Mouse (Mus musculus): ENCODE results near the gene Thumpd1. TPM values are rescaled to one million over a fixed set of nuclear protein-coding genes. Genes with fewer than 3 reads are reported as not detected.
A peak's percentile ranks its signal among the peaks of the same experiment; 100 is the strongest.

Thumpd1 gene
- 86.8 and 90.6 TPM in 2 replicates for polyA plus RNA-seq (2014; fragmentation: Nextera tagmentation; extraction: Ambion mirVana)

DNA sequence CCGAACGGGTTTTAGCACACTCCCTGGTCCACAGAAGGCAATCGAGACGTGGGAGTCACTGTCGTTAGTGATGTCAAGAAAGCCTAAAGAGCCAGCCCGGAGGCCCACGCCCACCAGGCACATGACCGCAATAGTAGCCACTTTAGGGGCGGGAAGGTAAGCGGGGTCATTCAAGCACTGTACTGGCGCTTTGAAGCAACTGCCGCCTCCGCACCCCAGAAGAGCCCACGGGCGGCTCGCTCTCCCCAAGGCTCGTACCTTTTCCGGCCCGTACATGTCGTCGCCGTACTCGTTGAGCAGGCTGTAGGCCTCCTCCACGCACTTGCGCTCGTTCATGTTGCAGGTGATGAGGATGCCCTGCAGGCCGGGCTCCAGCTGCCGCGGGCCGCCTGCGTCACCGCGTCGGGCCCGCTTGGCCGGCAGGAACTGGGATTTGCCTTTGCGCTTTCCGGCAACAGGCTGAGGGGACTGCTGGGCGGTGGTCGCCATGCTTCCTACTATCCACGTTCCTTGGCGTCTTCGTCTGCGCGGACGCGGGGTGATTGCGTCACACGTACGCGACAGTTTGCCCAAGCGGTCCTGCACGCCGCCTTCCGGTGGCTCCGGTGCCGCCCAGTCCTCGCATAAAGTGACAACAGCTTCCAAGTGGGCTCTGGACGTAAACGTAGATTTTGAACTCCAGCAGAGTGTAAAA, at the start of gene Thumpd1:
Gene Thumpd1 (minus strand): TSS at position 546 of the 694 bp plus-strand sequence.
- Histone ChIP-seq H3K27ac (ENCODE audit: low read depth) (peak within 1 kb of the TSS; percentile 73), H3K4me2 (peak within 1 kb of the TSS; percentile 66), H3K36me3 (ENCODE audit: insufficient read depth) (peaks cover 36% of the 10 kb centered on the region), H3K4me3 (ENCODE audit: low read depth, low read length) (peak within 1 kb of the TSS; percentile 89), H3K9me3 (ENCODE audit: low read depth, low read length) (no peaks in the 10 kb centered on the region), H3K27me3 (ENCODE audit: insufficient read depth, low read length) (no peaks in the 10 kb centered on the region), H3K9ac (peak within 1 kb of the TSS; percentile 87), H3K4me1 (ENCODE audit: insufficient read depth) (no peaks in the 10 kb centered on the region)
- under 1% methylated on average over 60 of the region's 60 CpGs for WGBS
- DNase-seq: peak; percentile 98
- TF ChIP-seq CTCF (IDR thresholded peaks at IDR 0.05; ENCODE audit: low read depth): peak; percentile 80
- peak; percentile 97 for ATAC-seq (ENCODE audit: insufficient read depth)

DNA sequence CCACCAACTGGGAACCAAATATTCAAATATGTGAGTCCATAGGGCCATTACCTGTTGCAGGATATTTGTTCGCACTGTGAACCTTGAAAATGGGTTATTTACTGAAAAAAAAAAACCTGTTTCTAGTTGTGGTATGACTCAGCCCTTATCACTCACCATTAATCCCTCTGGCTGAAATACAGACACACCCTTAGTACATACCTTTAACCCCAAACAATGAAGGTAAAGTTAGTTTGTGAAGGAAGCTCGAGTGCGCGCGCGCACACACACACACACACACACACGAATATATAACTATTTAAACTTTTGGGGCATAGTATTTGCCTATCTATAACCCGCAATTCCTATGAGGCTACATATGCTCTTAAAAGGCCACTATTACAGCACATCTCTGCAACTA, 49.3 kb upstream of the Thumpd1 start:
- WGBS: 87% methylated on average over 8 of the region's 8 CpGs
- no peaks in the 10 kb centered on the region for H3K4me1 ChIP-seq (ENCODE audit: insufficient read depth)
- no peak overlapping the region for H3K9ac ChIP-seq
- H3K9me3 ChIP-seq (ENCODE audit: low read depth, low read length): no peaks in the 10 kb centered on the region
- TF ChIP-seq CTCF (IDR thresholded peaks at IDR 0.05; ENCODE audit: low read depth): no peak
- DNase-seq (no peak), ATAC-seq (ENCODE audit: insufficient read depth) (no peak)
- no peaks in the 10 kb centered on the region for H3K27me3 ChIP-seq (ENCODE audit: insufficient read depth, low read length)
- H3K36me3 ChIP-seq (ENCODE audit: insufficient read depth): no peaks in the 10 kb centered on the region
- no peak overlapping the region for H3K4me2 ChIP-seq
- H3K4me3 ChIP-seq (ENCODE audit: low read depth, low read length): no peak overlapping the region
- H3K27ac ChIP-seq (ENCODE audit: low read depth): no peak overlapping the region

DNA sequence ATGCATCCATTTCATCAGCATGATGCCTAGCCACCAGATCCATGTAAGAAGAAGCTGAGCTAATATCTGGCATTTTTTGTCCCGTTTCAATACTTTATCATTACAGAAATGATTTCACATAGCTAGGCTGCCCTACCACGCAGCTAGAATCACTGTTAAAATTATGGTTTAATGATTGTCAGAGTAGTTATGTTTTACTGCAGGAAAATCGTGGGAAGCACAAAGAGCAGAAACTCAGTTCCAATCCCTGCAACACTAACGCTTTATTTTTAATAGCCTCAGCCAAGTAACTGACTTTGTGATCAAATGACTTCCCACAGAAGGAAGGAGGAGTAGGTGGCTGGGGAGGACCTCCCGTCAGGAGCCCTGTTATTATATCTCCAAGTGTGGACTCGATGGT, 46.4 kb upstream of the Thumpd1 start:
- WGBS: 77% methylated on average over 6 of the region's 6 CpGs
- TF ChIP-seq CTCF (IDR thresholded peaks at IDR 0.05; ENCODE audit: low read depth): no peak

DNA sequence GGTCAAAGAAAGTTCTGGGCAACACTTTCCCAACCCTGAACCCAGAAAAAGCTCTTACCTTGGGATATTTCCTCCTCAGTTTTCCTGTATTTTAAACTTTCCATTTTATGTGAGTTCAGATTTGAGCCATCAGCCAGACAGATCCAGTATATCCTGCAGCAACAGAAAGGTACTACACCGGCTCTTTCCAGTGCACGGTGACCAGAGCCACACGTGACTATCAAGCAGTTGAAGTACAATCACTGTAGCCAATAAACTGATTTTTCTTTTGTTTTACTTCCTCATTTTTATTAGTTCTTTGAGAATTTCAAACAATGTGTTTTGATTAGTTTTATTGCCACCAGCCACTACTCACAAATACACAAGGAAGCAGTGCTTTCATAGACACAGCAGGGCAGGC, 43.8 kb upstream of the Thumpd1 start:
- H3K36me3 ChIP-seq (ENCODE audit: insufficient read depth): no peaks in the 10 kb centered on the region
- ATAC-seq (ENCODE audit: insufficient read depth): no peak
- no peak for DNase-seq
- H3K4me3 ChIP-seq (ENCODE audit: low read depth, low read length): no peak overlapping the region
- no peaks in the 10 kb centered on the region for H3K4me1 ChIP-seq (ENCODE audit: insufficient read depth)
- no peak for TF ChIP-seq CTCF (IDR thresholded peaks at IDR 0.05; ENCODE audit: low read depth)
- no peaks in the 10 kb centered on the region for H3K9me3 ChIP-seq (ENCODE audit: low read depth, low read length)
- no peak overlapping the region for H3K4me2 ChIP-seq
- H3K27ac ChIP-seq (ENCODE audit: low read depth): no peak overlapping the region
- H3K9ac ChIP-seq: no peak overlapping the region
- H3K27me3 ChIP-seq (ENCODE audit: insufficient read depth, low read length): no peaks in the 10 kb centered on the region
- WGBS: 93% methylated on average over 3 of the region's 3 CpGs

More for the DNA sequence above, 46.4 kb upstream of the Thumpd1 start:
- ATAC-seq (ENCODE audit: insufficient read depth): no peak
- no peaks in the 10 kb centered on the region for H3K4me1 ChIP-seq (ENCODE audit: insufficient read depth)
- DNase-seq: no peak
- no peak overlapping the region for H3K4me3 ChIP-seq (ENCODE audit: low read depth, low read length)
- H3K9me3 ChIP-seq (ENCODE audit: low read depth, low read length): no peaks in the 10 kb centered on the region
- H3K4me2 ChIP-seq: no peak overlapping the region
- no peak overlapping the region for H3K27ac ChIP-seq (ENCODE audit: low read depth)
- no peak overlapping the region for H3K9ac ChIP-seq
- H3K36me3 ChIP-seq (ENCODE audit: insufficient read depth): no peaks in the 10 kb centered on the region
- H3K27me3 ChIP-seq (ENCODE audit: insufficient read depth, low read length): no peaks in the 10 kb centered on the region

DNA sequence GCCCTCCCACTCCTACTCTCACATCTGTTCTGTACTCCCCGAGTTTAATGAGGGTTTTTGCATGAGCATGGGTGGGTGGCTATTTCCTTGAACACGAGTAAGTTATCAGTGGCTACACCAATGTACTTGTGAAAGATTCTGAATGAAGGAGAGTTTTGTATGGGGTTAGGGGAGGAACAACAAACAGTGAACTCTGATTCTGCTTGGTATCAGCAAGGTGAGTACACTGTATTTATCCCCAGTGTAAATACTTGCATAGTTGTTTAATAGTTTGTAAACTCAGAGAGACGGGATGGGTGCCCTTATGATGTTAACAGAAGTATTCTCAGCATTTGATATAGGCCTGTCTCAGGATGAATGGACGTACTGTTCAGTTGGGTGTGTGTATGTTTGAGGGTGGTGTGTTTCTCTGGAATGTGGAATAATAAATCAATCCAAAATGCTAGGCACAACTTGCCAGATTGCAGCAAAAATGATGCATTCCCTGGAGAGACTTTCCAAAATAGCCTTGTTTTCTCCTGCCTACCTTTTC, 41.6 kb upstream of the Thumpd1 start:
- no peak for ATAC-seq (ENCODE audit: insufficient read depth)

DNA sequence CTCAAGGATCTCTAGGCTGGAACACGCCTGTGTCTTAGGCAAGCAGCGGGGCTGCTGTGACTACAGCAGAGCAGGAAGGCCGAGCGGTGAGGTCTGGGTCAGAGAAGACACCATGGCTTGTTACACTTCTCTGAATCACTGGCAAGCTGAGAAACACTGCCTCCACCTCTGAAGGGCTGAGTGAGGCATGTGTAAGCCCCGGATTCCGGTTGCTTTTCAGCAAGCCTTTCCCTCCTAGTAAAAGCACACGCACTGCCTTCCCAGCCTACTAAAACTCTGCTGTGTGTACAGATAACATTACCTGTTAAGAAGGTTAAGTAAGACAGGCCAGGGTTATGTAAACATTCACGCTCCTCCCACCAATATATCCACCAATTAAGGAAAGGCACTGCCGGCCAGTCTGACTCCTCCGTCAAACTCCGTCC, 39.9 kb upstream of the Thumpd1 start, which contains the start of gene Acsm3:
Gene Acsm3 (plus strand): TSS at position 397 of the 425 bp plus-strand sequence.
- Histone ChIP-seq H3K27me3 (ENCODE audit: insufficient read depth, low read length) (no peaks in the 10 kb centered on the region), H3K4me1 (ENCODE audit: insufficient read depth) (no peaks in the 10 kb centered on the region), H3K9ac (no peak within 1 kb of the TSS), H3K4me3 (ENCODE audit: low read depth, low read length) (no peak within 1 kb of the TSS), H3K27ac (ENCODE audit: low read depth) (no peak within 1 kb of the TSS), H3K36me3 (ENCODE audit: insufficient read depth) (no peaks in the 10 kb centered on the region), H3K9me3 (ENCODE audit: low read depth, low read length) (no peaks in the 10 kb centered on the region), H3K4me2 (no peak within 1 kb of the TSS)
- ATAC-seq (ENCODE audit: insufficient read depth) (no peak), DNase-seq (no peak)
- no peak for TF ChIP-seq CTCF (IDR thresholded peaks at IDR 0.05; ENCODE audit: low read depth)
- WGBS: 31% methylated on average over 11 of the region's 11 CpGs

More for the DNA sequence above, 41.6 kb upstream of the Thumpd1 start:
- no peak overlapping the region for H3K4me3 ChIP-seq (ENCODE audit: low read depth, low read length)
- WGBS: 36% methylated on average over 4 of the region's 4 CpGs
- H3K36me3 ChIP-seq (ENCODE audit: insufficient read depth): no peaks in the 10 kb centered on the region
- H3K27ac ChIP-seq (ENCODE audit: low read depth): no peak overlapping the region
- no peak overlapping the region for H3K9ac ChIP-seq
- no peak for DNase-seq
- H3K4me1 ChIP-seq (ENCODE audit: insufficient read depth): no peaks in the 10 kb centered on the region
- H3K9me3 ChIP-seq (ENCODE audit: low read depth, low read length): no peaks in the 10 kb centered on the region
- no peak for TF ChIP-seq CTCF (IDR thresholded peaks at IDR 0.05; ENCODE audit: low read depth)
- H3K4me2 ChIP-seq: no peak overlapping the region
- no peaks in the 10 kb centered on the region for H3K27me3 ChIP-seq (ENCODE audit: insufficient read depth, low read length)

DNA sequence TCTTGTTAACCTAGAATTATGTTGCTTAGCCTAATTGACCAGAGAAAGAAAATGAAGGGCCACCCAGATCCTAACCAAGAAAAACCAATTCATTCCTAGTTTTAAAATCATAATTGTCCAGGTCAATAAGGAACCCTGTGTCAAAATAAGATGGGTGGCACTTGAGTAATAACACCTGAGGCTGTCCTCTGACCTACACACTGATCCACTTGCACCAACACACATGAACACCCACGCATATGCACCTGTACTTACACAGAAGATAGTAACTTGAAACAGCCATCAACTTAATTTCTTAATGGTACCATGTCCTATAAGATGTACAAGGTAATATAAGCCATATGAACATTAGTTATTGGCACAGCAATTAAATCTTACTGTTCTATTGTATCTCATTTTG, 33.1 kb upstream of the Thumpd1 start:
- DNase-seq (no peak), ATAC-seq (ENCODE audit: insufficient read depth) (no peak)
- Histone ChIP-seq H3K36me3 (ENCODE audit: insufficient read depth) (no peaks in the 10 kb centered on the region), H3K4me3 (ENCODE audit: low read depth, low read length) (no peak overlapping the region), H3K9ac (no peak overlapping the region), H3K4me1 (ENCODE audit: insufficient read depth) (no peaks in the 10 kb centered on the region), H3K9me3 (ENCODE audit: low read depth, low read length) (no peaks in the 10 kb centered on the region), H3K27me3 (ENCODE audit: insufficient read depth, low read length) (no peaks in the 10 kb centered on the region), H3K4me2 (no peak overlapping the region), H3K27ac (ENCODE audit: low read depth) (no peak overlapping the region)
- TF ChIP-seq CTCF (IDR thresholded peaks at IDR 0.05; ENCODE audit: low read depth): no peak
- WGBS: 88% methylated on average over 1 of the region's 1 CpGs
